Mouse (Mus musculus): Measurements from ENCODE around the gene Psmc5.
"Not testable (repeated sequence)": the region's sequence is repeated elsewhere in the genome, so short reads cannot be mapped to it uniquely, and the experiment has no call there.

The Psmc5 gene

DNA sequence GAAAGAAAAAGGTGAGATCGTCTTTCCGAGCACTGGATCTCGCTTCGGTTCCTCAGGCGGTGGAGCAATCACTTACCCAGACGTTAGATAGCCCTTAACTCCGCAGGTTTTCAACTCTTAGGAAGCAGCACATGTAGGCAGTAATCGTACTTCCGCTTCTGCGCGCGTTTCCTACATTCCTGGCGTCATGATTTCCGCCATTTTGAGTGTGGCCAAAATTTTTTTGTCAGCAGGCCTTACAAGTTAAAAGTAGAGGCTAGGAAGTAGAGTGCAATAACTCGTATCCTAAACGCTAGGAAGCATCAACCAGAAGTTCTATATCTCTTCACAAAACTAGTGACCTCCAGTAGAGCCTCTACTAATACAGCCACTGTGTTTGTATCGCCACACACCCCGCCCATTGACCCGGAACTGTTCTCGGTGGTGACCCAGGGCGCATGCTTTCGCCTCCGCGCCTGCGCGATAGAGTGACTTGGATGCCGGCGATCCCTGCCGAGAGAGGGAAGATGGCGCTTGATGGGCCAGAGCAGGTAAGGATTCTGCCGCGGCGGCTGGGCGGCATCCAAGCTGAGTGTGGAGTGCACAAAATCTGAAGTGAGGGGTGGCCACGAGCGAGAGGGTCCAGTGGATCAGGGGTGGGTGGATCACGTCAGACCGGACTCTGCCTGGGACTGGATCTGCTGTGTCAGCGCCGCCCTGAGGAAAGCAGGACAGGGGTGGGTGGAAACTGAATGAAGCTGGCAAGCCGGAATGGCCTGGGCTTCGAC is at the start of gene Psmc5, which contains the start of gene Ftsj3:
TSS of gene Psmc5 (plus strand) at position 470 of the 767 bp plus-strand sequence.
TSS of gene Ftsj3 (minus strand) at position 395 of the 767 bp plus-strand sequence.
- DNase-seq (ENCODE audit: low spot score in 2 of 2): peak; percentile 97 to 99

DNA sequence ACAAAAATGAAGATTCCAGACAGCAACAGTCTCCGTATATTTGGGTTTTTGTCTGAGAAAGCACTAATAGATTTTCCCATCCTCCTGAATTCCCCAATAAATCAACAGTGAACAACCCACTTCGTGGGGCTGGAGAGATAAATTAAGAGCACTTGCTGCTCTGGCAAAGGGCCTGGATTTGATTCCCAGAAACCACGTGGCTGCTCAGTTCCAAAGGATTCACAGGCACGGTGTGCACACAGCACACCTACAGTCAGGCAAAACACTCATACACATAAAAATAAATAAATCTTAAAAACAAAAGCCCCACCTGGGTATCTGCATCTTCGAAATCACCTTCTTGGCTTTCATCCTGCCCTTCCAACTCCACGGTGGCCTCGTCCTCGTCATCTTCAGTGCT is 43.2 kb upstream of the Psmc5 start:
- DNase-seq (ENCODE audit: low spot score in 2 of 2): no peak

DNA sequence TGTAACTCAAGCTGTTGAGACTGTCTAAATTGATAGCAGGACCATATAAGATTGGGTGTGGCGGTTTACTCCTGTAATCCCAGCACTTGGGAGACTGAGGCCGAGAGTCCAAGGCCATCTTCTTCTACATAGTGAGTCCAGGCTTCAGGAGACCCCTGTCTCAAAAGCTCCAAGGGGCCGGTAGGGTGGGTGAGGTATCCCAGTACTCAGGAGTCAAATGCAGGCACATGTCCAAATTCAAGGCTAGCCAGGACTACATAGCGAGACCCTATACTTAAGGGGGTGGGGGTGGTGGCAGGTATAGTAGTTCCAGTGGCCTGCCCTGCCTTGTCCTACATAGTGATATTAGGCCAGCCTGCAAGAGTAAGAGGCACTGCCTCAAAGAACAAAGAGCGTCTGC is 41.1 kb upstream of the Psmc5 start:
- DNase-seq (ENCODE audit: low spot score in 2 of 2): no peak

DNA sequence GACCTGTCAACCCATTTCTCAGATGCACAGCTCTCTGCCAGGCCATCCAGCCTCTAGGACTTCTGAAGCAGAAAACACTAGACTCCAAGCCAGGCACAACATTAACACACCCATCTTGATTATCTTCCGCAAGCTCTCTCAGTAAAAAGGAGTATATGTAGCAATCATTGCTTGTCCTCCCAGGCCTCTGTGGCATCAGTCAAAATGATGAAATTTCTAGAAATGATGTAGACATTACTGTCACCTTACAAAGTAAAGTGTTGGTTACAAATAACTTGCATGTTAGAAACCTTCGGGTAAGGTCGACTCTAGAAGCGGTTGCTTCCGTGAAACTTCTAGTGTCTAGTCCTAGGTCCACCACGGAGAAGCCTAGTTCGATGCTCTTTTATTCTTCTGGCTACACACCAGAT is 40.5 kb upstream of the Psmc5 start:
- DNase-seq (ENCODE audit: low spot score in 2 of 2): no peak

DNA sequence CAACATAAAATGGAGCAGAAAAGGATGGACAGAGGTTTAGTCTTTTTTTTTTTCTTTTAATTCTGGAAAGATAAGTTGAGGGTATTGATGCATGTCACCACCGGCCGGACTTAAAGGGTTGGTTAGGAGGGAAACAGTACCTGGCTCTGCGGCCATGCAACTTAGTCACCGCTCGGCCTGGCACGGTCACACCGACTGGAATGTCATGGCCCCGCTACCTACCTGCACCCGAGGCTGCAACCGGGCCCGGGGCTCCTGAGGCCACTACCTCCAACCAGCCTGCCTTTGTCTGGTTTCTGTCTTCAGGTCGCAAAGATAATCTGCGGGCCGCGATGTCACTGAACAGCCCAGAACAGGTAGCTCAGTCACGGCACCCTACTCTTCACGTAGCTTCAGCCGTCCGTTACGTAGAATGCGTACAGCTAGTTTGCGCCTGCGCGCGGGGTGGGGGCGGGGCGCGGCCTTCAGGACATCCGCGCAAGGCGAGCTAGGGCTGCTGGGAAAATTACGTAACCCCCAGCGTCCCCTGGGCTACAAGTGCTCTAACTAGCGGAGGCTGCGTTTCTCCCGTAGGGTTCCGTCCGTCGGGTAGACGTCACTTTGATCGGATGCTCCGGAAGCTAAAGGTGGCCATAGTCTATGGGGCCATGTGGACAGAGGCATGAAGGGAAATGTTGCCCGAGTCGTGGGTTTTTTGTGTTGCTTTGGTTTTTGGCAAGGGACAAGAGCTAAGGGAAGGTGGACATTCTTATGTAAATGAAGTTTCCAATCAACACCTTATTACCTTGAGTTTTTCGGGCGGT is 39.8 kb upstream of the Psmc5 start, which contains the start of gene Ccdc47:
TSS of gene Ccdc47 (minus strand) at position 418 of the 803 bp plus-strand sequence.
- peak; percentile 89 to 92 for DNase-seq (ENCODE audit: low spot score in 2 of 2)

DNA sequence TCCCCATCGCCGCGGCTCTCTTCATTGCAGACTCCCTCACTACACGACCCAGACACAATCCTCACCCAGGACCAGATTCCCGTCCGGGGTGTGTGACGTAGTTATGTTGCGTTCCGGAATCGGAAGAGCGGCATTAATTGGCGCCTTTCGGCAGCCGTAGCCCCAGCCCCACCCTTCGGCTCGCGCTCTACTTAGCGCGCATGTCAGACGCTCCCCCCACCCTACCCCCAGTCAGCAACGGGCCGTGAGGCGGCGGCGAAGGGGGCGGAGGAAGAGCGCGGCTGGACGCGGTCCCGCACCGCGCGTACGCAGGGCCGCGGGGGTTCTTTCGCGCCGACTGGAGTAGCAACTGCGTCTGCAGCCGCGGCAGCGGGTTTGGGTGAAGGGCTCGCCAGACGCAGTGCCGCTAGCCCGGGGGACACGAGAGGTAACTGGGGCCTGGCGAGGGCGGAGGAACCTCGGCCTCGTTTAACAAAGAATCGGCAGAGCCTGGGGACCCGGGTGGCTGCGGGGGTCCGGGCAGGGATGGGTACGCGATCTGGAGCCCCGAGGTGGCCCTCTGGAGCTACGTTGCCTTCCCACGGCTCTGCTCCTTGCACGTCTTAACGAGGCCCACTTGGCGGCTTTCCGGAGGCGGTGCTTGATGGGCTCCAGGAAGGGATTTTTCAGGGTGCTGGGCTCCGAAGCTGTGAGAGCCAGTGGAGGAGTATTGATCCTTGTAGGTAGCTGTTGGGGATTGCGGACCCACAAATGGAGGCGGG is 39.0 kb upstream of the Psmc5 start, which contains the start of gene Ddx42:
TSS of gene Ddx42 (plus strand) at position 197 of the 761 bp plus-strand sequence.
- DNase-seq (ENCODE audit: low spot score in 2 of 2): peak; percentile 85 to 86

DNA sequence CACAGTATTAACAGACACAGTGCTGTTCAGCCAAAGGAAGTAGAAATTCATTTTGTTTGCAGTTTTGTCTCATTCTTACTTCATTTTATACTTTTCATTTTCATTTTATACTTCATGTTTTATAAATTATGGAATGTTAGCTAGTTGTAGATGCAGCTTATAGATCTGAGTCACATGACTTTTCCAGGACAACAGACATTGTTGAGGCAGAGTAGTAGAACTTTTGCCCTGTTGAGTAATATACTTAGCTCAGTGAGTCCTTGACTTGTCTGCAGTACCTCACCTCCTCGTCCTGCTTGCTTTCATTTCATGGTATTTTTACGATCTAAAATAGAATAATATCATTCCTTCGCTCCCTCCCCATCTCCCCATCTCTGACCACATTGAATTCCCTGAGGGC is 35.4 kb upstream of the Psmc5 start:
- DNase-seq (ENCODE audit: low spot score in 2 of 2): no peak

DNA sequence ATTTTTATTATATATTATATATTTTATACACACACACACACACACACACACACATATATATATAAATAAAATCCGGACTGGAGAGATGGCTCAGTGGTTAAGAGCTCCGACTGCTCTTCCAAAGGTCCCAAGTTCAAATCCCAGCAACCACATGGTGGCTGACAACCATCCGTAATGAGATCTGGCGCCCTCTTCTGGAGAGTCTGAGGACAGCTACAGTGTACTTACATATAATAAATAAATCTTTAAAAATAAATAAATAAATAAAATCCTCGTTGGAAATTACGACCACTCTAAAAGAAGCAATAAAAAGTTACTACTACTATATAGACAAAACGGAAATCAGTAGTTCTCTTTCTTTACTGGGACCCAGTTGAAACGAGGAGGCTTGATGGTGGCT is 22.0 kb upstream of the Psmc5 start:
- DNase-seq (ENCODE audit: low spot score in 2 of 2): not testable (repeated sequence)

DNA sequence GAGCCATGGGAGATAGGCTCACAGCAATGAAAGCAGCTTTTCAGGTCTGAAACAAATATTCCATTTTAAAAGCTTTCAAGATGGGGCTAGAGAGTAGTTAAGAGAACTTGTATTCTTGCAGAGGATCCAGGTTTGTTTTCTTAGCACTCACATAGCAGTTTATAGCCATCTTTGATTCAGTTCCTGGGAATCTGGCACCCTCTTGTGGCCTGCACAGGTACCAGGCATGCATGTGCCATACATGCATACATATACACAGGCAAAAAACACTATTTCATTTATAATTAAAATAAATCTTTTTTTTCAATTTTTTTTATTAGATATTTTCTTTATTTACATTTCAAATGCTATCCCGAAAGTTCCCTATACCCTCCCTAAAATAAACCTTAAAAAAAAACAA is 9.1 kb upstream of the Psmc5 start:
- no peak for DNase-seq (ENCODE audit: low spot score in 2 of 2)

DNA sequence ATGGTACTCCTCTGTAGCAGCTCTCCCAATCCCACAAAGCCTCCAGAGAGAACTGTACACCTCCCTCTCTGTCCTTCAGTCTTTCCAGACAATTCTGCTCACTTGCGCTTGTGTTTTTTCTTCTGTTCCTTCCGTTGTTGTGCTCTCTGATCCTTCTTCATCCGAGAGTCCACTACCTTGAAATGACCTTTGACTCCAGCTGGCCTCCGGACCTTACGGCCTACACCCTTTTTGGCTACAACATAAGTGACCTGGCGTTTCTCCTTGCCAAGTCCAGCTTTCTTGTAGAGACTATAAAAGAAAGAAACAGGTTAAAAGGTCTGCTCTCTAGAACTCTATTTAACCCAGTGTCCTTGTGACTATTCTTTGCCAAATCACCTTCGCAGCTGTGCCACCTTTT is 6.6 kb upstream of the Psmc5 start:
- no peak for DNase-seq (ENCODE audit: low spot score in 2 of 2)

DNA sequence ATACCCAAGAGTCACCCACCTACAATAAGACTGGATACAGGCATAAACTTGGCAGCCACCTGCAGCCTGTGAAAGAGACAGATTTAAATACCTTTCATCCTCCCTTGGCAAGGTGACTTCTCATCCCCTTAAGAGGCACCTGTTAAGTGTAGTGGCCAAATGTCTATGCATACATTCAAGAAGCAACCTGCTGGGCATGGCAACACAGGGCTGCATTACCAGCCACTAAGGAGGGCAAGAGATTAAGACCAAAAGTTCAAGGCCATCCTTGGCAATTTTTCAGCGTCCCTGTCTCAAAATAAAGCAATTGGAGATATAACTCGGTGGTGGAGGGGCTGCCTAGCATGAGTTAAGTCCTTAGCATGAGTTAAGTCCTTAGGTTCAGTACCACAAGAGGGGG is 1.2 kb upstream of the Psmc5 start:
- DNase-seq (ENCODE audit: low spot score in 2 of 2): no peak

DNA sequence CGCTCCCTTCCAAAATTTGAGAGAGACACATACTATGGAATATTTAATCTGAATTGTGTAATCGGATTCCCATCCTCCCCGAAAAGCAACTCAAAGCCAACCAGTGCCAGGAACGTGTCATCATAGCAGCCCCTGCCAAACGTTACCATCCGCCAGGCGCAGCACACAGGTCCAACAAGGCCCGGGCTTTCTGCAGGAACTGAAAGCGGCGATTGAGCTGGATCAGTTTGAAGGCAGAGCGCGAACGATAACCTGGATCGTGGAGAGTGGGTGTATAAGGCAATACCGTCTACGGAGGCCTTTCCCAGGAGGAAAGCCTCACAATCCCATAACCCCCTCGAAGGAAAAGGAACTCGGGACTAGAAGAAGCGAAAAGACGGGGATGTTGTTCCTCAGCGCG is 780 bp upstream of the Psmc5 start:
- DNase-seq (ENCODE audit: low spot score in 2 of 2): no peak

DNA sequence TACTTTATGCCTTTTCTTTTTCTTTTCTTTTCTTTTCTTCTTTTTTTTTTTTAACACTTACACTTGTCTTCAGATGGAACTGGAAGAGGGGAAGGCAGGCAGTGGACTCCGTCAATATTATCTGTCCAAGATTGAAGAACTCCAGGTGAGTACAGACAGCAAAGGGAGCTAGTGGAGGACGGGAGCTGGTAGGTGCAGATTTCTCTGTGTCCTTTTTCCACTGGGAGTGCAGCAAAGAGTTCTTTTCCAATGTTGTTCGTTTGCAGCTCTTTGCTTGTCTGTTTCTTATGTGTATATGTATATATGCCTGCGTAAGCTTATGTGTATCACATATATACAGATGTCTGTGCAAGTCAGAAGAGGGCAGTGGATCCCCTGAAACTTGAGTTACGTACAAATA is 821 bp downstream of the Psmc5 start:
- DNase-seq (ENCODE audit: low spot score in 2 of 2): no peak

DNA sequence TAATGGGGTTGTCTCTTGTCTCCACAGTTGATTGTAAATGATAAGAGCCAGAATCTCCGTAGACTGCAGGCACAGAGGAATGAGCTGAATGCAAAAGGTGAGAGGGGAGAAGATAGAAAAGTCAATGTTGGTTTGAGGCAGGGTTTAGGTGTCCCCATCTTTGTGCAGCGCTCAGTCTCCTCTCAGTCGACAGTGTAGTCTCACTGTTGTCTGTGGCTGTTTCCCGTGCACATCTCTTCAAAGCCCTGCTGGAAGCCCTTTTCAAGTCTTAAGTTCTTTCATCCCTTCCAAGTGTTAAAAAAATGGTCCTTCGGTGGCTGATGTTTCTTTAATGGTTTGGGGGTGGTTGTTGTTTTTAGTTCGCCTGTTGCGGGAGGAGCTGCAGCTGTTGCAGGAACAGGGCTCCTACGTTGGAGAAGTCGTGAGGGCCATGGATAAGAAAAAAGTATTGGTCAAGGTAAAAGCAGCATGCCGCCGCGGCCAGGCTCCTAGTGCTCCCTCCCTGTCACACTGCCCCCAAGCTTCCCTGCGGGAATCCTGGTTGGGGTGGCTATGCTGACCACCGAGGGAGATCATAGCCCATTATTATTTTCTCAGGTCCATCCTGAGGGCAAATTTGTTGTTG is 5.0 kb downstream of the Psmc5 start:
- DNase-seq (ENCODE audit: low spot score in 2 of 2): no peak

DNA sequence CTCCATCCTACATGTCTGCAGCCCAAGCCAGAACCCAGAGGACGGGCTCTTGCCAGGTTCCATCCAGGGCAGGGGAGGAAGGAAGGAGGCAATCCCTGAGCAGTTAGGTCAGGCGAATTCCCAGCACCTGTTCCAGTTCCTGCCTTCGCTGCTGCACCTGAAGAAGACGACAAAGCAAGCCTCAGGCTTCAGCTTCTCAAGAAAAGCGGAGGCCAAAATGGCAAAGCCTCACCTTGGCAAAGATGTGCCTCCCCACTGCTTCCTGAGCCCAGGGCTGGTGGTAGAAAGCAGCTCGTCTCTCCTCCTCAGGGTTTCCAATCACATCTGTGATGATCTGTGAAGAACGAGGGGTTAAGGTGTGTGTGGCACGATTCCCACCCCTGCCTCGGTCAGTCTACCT is 8.0 kb downstream of the Psmc5 start:
- DNase-seq (ENCODE audit: low spot score in 2 of 2): no peak

DNA sequence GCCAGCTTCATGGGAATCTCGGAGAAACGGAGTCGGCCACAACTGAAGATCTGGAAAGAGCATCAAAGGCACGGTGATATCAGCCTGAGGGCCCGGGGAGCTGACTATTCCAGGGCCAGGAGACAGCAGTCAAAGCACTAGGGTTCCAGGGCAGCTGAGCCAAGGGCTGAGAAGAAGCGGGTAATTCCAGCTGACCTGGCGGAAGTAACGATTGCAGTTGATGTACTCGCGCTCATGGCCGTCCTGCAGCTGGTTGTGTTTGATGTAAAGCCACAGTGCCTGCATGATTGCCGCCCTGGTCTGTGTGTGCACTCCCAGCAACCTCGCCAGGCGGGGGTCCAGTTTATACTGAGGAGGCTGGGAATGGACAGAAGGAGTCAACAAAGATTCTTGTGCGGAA is 9.0 kb downstream of the Psmc5 start:
- DNase-seq (ENCODE audit: low spot score in 2 of 2): no peak

DNA sequence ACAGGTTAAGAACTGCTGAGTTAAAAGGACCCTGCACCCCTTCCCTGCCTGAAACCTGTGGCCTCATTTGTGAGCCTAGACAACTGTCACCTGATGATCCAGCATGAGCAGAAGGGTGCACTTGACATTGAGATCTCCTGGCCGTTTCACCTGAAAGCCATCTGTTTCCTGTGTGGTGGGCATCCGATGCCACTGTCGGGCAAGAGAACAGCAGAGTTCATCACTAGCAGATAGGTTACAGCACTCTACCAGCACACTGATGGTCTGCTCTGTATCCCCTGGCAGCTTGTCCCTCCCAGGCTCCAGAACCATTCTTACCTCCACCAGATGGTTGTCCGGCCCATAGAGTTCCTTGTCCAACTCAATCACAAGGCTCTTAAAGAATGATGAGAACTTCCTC is 9.6 kb downstream of the Psmc5 start:
- no peak for DNase-seq (ENCODE audit: low spot score in 2 of 2)

DNA sequence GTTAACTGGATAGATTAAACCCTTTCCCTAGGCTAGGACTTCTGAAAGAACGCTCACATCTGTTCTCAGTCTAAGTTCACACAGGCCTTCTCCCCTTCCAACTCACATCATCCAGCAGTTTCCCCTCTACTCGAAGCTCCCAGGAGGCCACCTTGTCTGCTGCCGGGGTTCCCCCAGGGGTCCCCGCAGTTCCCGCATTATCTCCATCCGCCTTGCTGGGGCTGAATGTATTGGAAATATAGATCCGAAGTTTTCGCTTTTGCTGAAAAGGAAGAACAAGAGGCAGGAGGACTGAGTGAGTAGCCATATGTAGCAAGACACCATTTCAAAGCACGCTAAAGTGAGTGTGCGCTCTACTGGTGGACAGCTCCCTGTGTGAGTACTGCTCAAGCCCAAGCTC is 10.5 kb downstream of the Psmc5 start:
- DNase-seq (ENCODE audit: low spot score in 2 of 2): no peak

DNA sequence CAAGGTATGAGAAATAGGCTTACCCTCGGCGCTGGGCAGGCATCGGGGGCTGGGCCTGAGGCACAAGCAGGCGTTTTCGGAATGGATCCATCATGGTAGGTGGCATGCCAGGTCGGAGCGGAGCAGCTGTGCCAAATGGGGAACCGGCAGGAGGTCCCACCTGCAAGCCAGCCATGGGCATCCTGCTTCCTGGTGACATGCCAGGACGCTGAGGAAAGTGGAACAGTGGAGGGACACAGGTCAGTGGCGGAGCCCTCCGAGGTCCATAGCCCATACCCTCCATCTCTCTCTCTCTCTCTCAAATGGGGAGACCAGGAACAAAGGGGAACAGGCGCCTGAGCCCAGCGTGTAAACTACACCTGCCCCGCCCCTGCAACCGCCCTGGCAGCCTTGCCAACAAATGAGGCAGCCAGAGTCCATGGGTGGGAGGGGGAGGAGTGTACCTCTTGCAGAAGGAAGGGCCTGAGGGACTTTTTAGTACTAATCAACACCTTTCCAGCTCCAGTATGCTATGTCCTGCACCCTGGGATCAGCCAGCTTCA is 11.4 kb downstream of the Psmc5 start:
- no peak for DNase-seq (ENCODE audit: low spot score in 2 of 2)

DNA sequence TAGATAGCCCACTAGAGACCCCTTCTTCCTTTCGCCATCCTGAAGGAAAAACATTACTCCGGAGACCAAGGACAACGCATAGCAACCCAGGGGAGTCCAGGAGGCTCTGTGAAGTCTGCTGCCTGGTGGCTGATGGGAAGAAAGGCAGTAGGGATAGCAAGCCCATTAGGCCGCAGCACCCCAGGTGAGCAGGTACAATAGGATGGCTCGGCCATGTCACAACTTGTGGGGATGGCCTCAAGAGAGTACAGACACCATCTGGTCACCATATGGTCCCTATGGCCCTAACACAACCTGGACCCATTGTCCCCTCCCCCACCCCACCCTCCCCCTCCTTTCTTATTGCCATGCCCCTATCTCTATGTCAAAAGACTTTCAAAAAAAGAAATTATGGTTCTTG is 11.9 kb downstream of the Psmc5 start:
- DNase-seq (ENCODE audit: low spot score in 2 of 2): no peak

DNA sequence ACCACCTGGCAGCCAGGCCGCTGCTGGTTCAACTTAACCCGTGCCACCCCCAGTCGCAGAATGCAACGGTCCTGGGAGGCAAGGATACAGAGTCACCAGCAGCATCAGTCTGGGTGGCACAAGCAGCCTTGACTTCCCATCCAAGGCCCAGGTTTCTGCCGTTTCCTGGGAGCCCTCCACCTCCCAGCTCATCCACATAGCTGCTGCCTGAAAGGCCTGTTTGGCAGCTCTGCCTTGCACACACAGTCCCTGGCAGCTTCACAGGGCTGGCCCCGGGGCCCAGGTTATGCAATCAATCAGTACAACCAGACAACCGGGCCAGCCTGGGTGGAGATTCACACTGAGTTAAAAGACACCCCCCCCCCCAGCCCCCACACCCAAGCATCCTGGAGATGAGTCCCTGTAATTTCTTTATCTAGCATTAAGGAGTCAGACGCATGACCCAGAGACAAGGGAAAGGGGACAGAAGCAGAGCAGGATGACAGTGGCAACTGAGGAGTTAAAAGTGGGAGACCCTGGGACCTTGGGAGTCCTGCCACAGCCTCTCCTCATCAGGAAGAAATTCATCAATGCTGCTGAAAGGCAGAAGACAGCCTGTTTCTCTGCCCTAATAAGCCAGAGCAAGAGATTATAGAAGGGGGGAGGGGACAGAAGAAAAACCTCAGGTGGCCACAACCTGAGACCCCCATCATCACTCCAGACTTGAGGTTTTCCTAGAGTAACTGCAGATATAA is 12.5 kb downstream of the Psmc5 start:
- DNase-seq (ENCODE audit: low spot score in 2 of 2): no peak
